Mouse (Mus musculus): ENCODE measurements around the gene Acta2. TPM values are rescaled to one million over a fixed set of nuclear protein-coding genes. Genes with fewer than 3 reads are reported as not detected.

Gene Acta2
- polyA plus RNA-seq, 1 experiment from 2014 or later = 1,651 TPM

DNA sequence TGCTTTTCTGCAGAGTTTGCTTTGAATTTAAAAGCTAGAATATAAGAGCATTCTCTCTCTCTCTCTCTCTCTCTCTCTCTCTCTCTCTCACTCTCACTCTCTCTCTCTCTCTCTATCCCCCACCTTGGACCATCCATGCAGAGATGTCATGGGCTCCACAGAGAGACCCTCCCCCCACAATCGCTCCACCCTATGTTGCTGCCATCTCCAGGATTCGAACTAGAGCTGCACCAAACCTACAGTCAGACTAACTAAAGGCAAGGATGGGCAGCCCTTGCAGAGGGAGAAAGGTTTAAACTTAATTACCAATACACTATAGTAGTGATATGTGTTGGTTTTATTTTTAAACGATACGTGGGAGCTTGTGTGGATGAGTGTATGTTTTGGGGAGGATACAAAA is 4.8 kb downstream of the Acta2 start:
- Histone ChIP-seq H3K4me3 (ENCODE audit: low read depth, low read length) (no peak overlapping the region), H3K27ac (ENCODE audit: low read depth, low read length) (no peak overlapping the region), H3K9me3 (ENCODE audit: control insufficient read depth) (no peaks in the 10 kb centered on the region), H3K36me3 (ENCODE audit: control insufficient read depth, insufficient read depth) (peaks cover 4% of the 10 kb centered on the region), H3K4me2 (replicated peaks; ENCODE audit: low read depth) (0 out of 2 replicates have a peak overlapping the region, but pooled peaks have one; percentile 6), H3K27me3 (replicated peaks; ENCODE audit: control insufficient read depth, insufficient read depth, low read length) (no peaks in the 10 kb centered on the region), H3K4me1 (replicated peaks; ENCODE audit: control insufficient read depth, insufficient read depth, low read length) (no peaks in the 10 kb centered on the region), H3K9ac (ENCODE audit: low read depth, low read length) (no peak overlapping the region)
- TF ChIP-seq CTCF (IDR thresholded peaks at IDR 0.05; ENCODE audit: low read depth) = no peak
- WGBS = 81% methylated on average over 4 of the region's 4 CpGs
- ATAC-seq = no peak

DNA sequence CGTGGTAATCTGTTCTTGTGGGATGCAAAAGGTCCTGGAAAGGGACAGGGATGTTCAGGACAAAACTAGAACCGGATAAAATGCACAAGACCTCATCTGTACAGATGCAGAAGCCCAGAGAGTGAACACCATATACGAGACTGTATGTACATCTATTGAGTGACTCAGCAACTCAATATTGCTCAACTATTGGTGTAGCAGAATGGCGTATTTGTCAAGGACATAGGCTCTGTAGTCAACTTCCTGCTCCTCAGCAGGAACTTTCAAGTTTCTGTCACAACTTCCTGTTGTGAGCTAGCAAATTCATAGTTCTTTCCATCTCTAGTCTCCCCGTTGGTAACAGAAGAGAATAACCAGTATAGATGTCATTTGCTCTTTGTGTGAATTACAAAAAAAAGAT is 6.8 kb downstream of the Acta2 start:
- Histone ChIP-seq H3K4me3 (ENCODE audit: low read depth, low read length) (no peak overlapping the region), H3K27ac (ENCODE audit: low read depth, low read length) (no peak overlapping the region), H3K4me1 (replicated peaks; ENCODE audit: control insufficient read depth, insufficient read depth, low read length) (no peaks in the 10 kb centered on the region), H3K27me3 (replicated peaks; ENCODE audit: control insufficient read depth, insufficient read depth, low read length) (no peaks in the 10 kb centered on the region), H3K9me3 (ENCODE audit: control insufficient read depth) (no peaks in the 10 kb centered on the region), H3K9ac (ENCODE audit: low read depth, low read length) (no peak overlapping the region), H3K4me2 (replicated peaks; ENCODE audit: low read depth) (no peak overlapping the region), H3K36me3 (ENCODE audit: control insufficient read depth, insufficient read depth) (peaks cover 4% of the 10 kb centered on the region)
- ATAC-seq = no peak
- TF ChIP-seq CTCF (IDR thresholded peaks at IDR 0.05; ENCODE audit: low read depth) = no peak
- WGBS = 65% methylated on average over 5 of the region's 5 CpGs

DNA sequence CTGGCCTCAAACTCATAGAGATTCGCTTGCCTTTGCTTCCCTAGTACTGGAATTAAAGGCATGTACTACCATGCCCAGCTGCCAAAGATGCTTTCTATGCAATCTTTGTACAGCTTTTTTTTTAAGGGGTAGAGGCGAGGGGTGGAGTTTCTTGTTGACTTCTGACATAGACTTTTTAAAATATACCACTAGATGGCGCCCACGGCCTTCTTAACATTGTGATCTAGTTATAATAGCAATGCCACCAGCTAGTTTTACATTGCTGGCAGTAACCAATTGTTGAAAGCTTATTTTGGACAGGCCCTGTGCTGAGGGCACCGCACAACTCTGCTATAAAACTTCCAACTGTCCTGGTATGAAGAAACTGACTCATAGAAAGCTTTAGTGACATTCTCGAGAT is 11.3 kb downstream of the Acta2 start:
- TF ChIP-seq CTCF (IDR thresholded peaks at IDR 0.05; ENCODE audit: low read depth) = peak; percentile 78
- peak overlapping the region; percentile 21 for H3K4me2 ChIP-seq (replicated peaks; ENCODE audit: low read depth)
- H3K4me1 ChIP-seq (replicated peaks; ENCODE audit: control insufficient read depth, insufficient read depth, low read length) = no peaks in the 10 kb centered on the region
- H3K27ac ChIP-seq (ENCODE audit: low read depth, low read length) = no peak overlapping the region
- H3K27me3 ChIP-seq (replicated peaks; ENCODE audit: control insufficient read depth, insufficient read depth, low read length) = no peaks in the 10 kb centered on the region
- no peak overlapping the region for H3K4me3 ChIP-seq (ENCODE audit: low read depth, low read length)
- no peak overlapping the region for H3K9ac ChIP-seq (ENCODE audit: low read depth, low read length)
- ATAC-seq = peak; percentile 18; the same call in 1 of the 2 replicates
- H3K9me3 ChIP-seq (ENCODE audit: control insufficient read depth) = no peaks in the 10 kb centered on the region
- 15% methylated on average over 6 of the region's 6 CpGs for WGBS
- peaks cover 30% of the 10 kb centered on the region for H3K36me3 ChIP-seq (ENCODE audit: control insufficient read depth, insufficient read depth)

GRCm38 (mm10) chr19:34242925-34243324 is 12.5 kb downstream of the Acta2 start:
- Histone ChIP-seq H3K36me3 (ENCODE audit: control insufficient read depth, insufficient read depth) (peaks cover 40% of the 10 kb centered on the region), H3K27ac (ENCODE audit: low read depth, low read length) (no peak overlapping the region), H3K4me2 (replicated peaks; ENCODE audit: low read depth) (no peak overlapping the region), H3K27me3 (replicated peaks; ENCODE audit: control insufficient read depth, insufficient read depth, low read length) (no peaks in the 10 kb centered on the region), H3K4me3 (ENCODE audit: low read depth, low read length) (no peak overlapping the region), H3K4me1 (replicated peaks; ENCODE audit: control insufficient read depth, insufficient read depth, low read length) (no peaks in the 10 kb centered on the region), H3K9ac (ENCODE audit: low read depth, low read length) (no peak overlapping the region), H3K9me3 (ENCODE audit: control insufficient read depth) (no peaks in the 10 kb centered on the region)
- no peak for ATAC-seq
- no peak for TF ChIP-seq CTCF (IDR thresholded peaks at IDR 0.05; ENCODE audit: low read depth)

GRCm38 (mm10) chr19:34241247-34241915 is 14.0 kb downstream of the Acta2 start:
- Histone ChIP-seq H3K27ac (ENCODE audit: low read depth, low read length) (no peak overlapping the region), H3K4me3 (ENCODE audit: low read depth, low read length) (no peak overlapping the region), H3K9me3 (ENCODE audit: control insufficient read depth) (no peaks in the 10 kb centered on the region), H3K27me3 (replicated peaks; ENCODE audit: control insufficient read depth, insufficient read depth, low read length) (no peaks in the 10 kb centered on the region), H3K36me3 (ENCODE audit: control insufficient read depth, insufficient read depth) (peaks cover 55% of the 10 kb centered on the region; the same call in 1 of the 2 replicates), H3K9ac (ENCODE audit: low read depth, low read length) (no peak overlapping the region), H3K4me2 (replicated peaks; ENCODE audit: low read depth) (no peak overlapping the region), H3K4me1 (replicated peaks; ENCODE audit: control insufficient read depth, insufficient read depth, low read length) (no peaks in the 10 kb centered on the region)
- ATAC-seq = no peak
- TF ChIP-seq CTCF (IDR thresholded peaks at IDR 0.05; ENCODE audit: low read depth) = peak; percentile 74
- 70% methylated on average over 15 of the region's 15 CpGs for WGBS

DNA sequence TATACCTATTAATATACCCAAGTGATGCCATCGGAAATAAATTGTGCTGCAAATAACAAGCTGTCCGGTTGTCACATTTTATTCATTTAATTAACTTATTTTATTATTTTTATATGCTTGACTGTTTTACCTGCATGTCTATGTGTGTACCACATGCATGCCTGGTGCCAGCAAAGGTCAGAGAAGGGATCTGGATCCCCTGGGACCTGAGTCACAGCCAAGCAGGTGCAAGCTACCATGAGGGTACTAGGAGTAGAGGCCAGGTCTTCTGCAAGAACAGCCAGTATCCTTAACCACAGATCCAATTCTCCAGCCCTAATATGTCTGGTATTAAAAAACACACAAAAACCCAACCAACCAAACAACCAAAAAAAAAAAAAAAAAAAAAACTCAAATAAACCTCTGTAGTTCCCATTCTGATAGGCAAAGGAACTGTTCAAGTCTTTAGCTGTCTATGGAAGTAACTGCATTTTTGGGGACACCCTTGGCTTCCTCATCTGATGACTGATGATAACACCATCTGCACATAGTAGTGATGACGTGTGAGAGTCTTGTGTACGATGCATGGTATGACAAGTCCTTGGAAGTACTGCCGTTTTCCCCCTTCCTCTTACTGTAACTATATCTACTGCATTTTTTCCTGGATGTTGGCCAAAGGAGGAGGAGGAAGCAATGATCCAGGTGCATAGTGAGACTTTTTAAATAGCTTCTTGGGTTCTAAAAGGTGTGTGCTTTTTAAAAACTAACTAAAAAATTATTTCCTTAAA is 14.9 kb downstream of the Acta2 start:
- TF ChIP-seq CTCF (IDR thresholded peaks at IDR 0.05; ENCODE audit: low read depth) = no peak
- Histone ChIP-seq H3K4me2 (replicated peaks; ENCODE audit: low read depth) (no peak overlapping the region), H3K36me3 (ENCODE audit: control insufficient read depth, insufficient read depth) (peaks cover 54% of the 10 kb centered on the region; the same call in 1 of the 2 replicates), H3K9me3 (ENCODE audit: control insufficient read depth) (no peaks in the 10 kb centered on the region), H3K27ac (ENCODE audit: low read depth, low read length) (no peak overlapping the region), H3K27me3 (replicated peaks; ENCODE audit: control insufficient read depth, insufficient read depth, low read length) (no peaks in the 10 kb centered on the region), H3K4me1 (replicated peaks; ENCODE audit: control insufficient read depth, insufficient read depth, low read length) (no peaks in the 10 kb centered on the region), H3K4me3 (ENCODE audit: low read depth, low read length) (no peak overlapping the region), H3K9ac (ENCODE audit: low read depth, low read length) (no peak overlapping the region)
- no peak for ATAC-seq
- WGBS = 84% methylated on average over 5 of the region's 5 CpGs

Data from intestine, postnatal 0 days (tissue).